ENCODE assay signal across 8 mouse cellular contexts in the genomic region with DNA sequence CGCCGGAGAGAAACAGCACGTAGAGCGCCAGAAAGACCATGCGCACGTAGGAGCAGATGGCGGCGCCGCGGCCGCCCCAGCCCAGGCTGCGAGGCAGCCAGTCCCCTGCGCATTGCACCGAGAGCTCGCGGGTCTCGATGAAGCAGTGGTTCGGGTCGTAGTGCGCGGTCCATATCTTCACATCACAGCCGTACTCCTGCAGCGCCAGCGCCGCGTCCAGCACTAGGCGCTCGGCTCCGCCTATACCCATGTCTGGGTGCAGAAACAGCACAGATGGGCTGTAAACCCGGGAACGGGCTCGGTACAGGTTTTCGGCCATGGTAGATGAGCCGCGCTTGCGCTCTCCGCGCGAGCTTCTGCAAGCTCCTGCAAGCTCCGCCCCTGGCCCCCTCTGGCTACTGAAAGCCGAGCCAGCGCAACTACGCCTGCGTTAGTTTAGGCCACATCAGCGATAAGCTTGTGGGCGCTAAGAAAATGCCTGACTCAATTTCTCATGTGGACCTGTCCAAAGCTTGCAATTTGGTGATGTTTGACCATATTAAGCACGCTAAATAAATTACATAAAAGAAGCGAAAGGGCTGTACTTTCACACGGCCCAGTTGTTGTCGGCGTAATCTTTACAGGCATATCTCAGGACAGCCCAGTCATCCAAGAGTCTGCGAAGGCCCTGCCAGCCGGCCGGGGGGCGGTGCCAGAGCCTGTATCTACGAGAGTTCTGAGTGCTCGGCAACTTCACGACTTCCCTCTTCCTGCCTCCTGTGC. TPM values are rescaled to one million over a fixed set of nuclear protein-coding genes. Genes with fewer than 3 reads are reported as not detected.
DNase-seq lines count a peak whose midpoint lies in the region; ATAC-seq lines count a peak whose summit lies in the region.

A gene (minus strand): TSS at position 366 of the 762 bp plus-strand sequence.
A gene (plus strand): TSS at position 691 of the 762 bp plus-strand sequence.

- H3K9me3 ChIP-seq in hindbrain, embryonic 11.5 days (ENCODE audit: control insufficient read depth, low read length), result no peaks in the 10 kb centered on the region

- peaks cover 13% of the 10 kb centered on the region for H3K36me3 ChIP-seq in hindbrain, embryonic 11.5 days (ENCODE audit: control insufficient read depth, insufficient read depth, low read length)

- H3K27ac ChIP-seq in hindbrain, embryonic 11.5 days (ENCODE audit: low read depth, low read length), result peak within 1 kb of the TSS; percentile 97

- DNase-seq in Muller cell, postnatal 12 days (ENCODE audit: inconsistent ontology term), result peak; percentile 99
- DNase-seq in cerebellum, adult 9-11 months, result peak; percentile 99
- DNase-seq in frontal cortex, adult 2 months (ENCODE audit: extremely low spot score in 1 of 2, low spot score in 1 of 2), result peak; percentile 96 to 98
- DNase-seq in hindbrain, embryonic 11.5 days (ENCODE audit: low spot score), result peak; percentile 98
- peak; percentile 94 to 96 for DNase-seq in layer of hippocampus, postnatal 10 days (ENCODE audit: low spot score in 2 of 2)
- peak; percentile 99 for DNase-seq in lung, postnatal 10 days
- peak; percentile 95 for DNase-seq in ovary, postnatal 36 days (ENCODE audit: low spot score)
- peak; percentile 95 for DNase-seq in thymus, postnatal 25 days

- no peaks in the 10 kb centered on the region for H3K27me3 ChIP-seq in hindbrain, embryonic 11.5 days (ENCODE audit: control insufficient read depth, insufficient read depth, low read length)

- under 1% methylated on average over 52 of the region's 58 CpGs for WGBS in hindbrain, embryonic 11.5 days

- peak within 1 kb of the TSS; percentile 45 for H3K4me2 ChIP-seq in hindbrain, embryonic 11.5 days (replicated peaks; ENCODE audit: low read depth, low read length)

- H3K4me3 ChIP-seq in hindbrain, embryonic 11.5 days (ENCODE audit: low read depth, low read length), result peak within 1 kb of the TSS; percentile 86

- H3K4me1 ChIP-seq in hindbrain, embryonic 11.5 days (replicated peaks; ENCODE audit: control insufficient read depth, insufficient read depth, low read length), result no peaks in the 10 kb centered on the region

- ATAC-seq in hindbrain, embryonic 11.5 days (ENCODE audit: low FRiP score), result peak; percentile 98

- peak within 1 kb of the TSS; percentile 90 for H3K9ac ChIP-seq in hindbrain, embryonic 11.5 days (ENCODE audit: low read depth, low read length)

RNA-seq across cellular contexts. Expression of the first gene that starts in this region (rescaled TPM):
- 71.6 and 84.6 TPM in 2 replicates for polyA plus RNA-seq in frontal cortex, adult 2 months (2012; rRNA removed)
- 161 TPM in 2 replicates for polyA plus RNA-seq in hindbrain, embryonic 11.5 days (2014; fragmentation: Nextera tagmentation; extraction: Ambion mirVana)
- 100 to 1,000 TPM; 188 to 194 TPM for total RNA-seq in layer of hippocampus, postnatal 10 days (2021)

RNA-seq across cellular contexts. Expression of the second gene that starts in this region (rescaled TPM):
- polyA plus RNA-seq in frontal cortex, adult 2 months (2012; rRNA removed), result 69.2 and 72.9 TPM in 2 replicates
- 359 and 365 TPM in 2 replicates for polyA plus RNA-seq in hindbrain, embryonic 11.5 days (2014; fragmentation: Nextera tagmentation; extraction: Ambion mirVana)
- total RNA-seq in layer of hippocampus, postnatal 10 days (2021), result 10 to 100 TPM; 71.5 to 74.1 TPM

Comparison
In these comparisons a context has a peak if more than half of its experiments do, and no peak if none do; other contexts are left out.
1. Peak in every context shown above with its lines: DNase-seq, ATAC-seq, H3K4me3 ChIP-seq and H3K27ac ChIP-seq.